Mouse (Mus musculus) lung, postnatal 0 days (tissue): ENCODE data around the gene Angpt4. TPM values are rescaled to one million over a fixed set of nuclear protein-coding genes. Genes with fewer than 3 reads are reported as not detected.

Experiments used
- ATAC-seq: fragments of 200-750 bp; cut with Nextera tagmentation; 2 replicates; pipeline ENCODE4 v1.8.0; 2017; ENCODE audit warnings: moderate library complexity
- DNase-seq: peaks from one replicate; pipeline ENCODE4 v3.0.0-alpha.2; 2016; ENCODE audit warnings: low spot score
- H3K27ac ChIP-seq: fragments of 300-500 bp; sonication (generic); 2 replicates; pipeline ENCODE4 v1.5.1; 2014; ENCODE audit warnings: antibody characterized with exemption, mild to moderate bottlenecking, low read length, mixed read lengths
- H3K27me3 ChIP-seq: fragments of 300-500 bp; sonication (generic); replicated peaks from 2 replicates; pipeline ENCODE4 v1.6.1; 2014; ENCODE audit warnings: low read length, mixed read lengths; ENCODE audit not compliant: insufficient read depth
- H3K36me3 ChIP-seq: fragments of 300-500 bp; sonication (generic); 2 replicates; pipeline ENCODE4 v1.6.1; 2014; ENCODE audit warnings: low read length, mixed read lengths; ENCODE audit not compliant: insufficient read depth
- H3K4me1 ChIP-seq: fragments of 300-500 bp; sonication (generic); 2 replicates; pipeline ENCODE4 v1.6.1; 2014; ENCODE audit warnings: antibody characterized with exemption, low read depth, low read length, mixed read lengths; ENCODE audit not compliant: insufficient read depth
- H3K4me2 ChIP-seq: fragments of 300-500 bp; sonication (generic); replicated peaks from 2 replicates; pipeline ENCODE4 v1.6.1; 2014; ENCODE audit warnings: low read depth, mild to moderate bottlenecking, low read length, moderate library complexity, mixed read lengths
- H3K4me3 ChIP-seq: fragments of 300-500 bp; sonication (generic); 2 replicates; pipeline ENCODE4 v1.5.1; 2014; ENCODE audit warnings: low read depth, low read length
- H3K9ac ChIP-seq: fragments of 300-500 bp; sonication (generic); replicated peaks from 2 replicates; pipeline ENCODE4 v1.6.1; 2014; ENCODE audit warnings: low read depth, mild to moderate bottlenecking
- H3K9me3 ChIP-seq: fragments of 300-500 bp; sonication (generic); 2 replicates; pipeline ENCODE4 v1.6.1; 2016; ENCODE audit warnings: low read length, mixed read lengths
- CTCF ChIP-seq: IDR thresholded peaks from 2 replicates; pipeline ENCODE4 v1.5.1; 2016; ENCODE audit warnings: antibody characterized with exemption, mild to moderate bottlenecking
- EP300 ChIP-seq: IDR thresholded peaks from 2 replicates; pipeline ENCODE4 v1.6.1; 2016; ENCODE audit warnings: antibody characterized with exemption, mild to moderate bottlenecking, control low read depth
- WGBS: fragments of 180-500 bp; shearing (Covaris S2); extraction: QIAGEN DNeasy Blood & Tissue Kit; methylation state at CpG from one replicate; pipeline ENCODE4 v1.1.7; 2014; 5-methylcytosine and 5-hydroxymethylcytosine counted together
- polyA plus RNA-seq: library from polyadenylated mRNA; unstranded; fragments of >200 nt; fragmentation: Nextera tagmentation; extraction: Ambion mirVana; gene quantifications from 2 replicates; pipeline ENCODE4 v1.2.1, GENCODE M21; 2015

Gene Angpt4
- polyA plus RNA-seq, 1 experiment from 2014 or later = 0.13 TPM

GRCm38 (mm10) chr2:151895911-151896310 is 15.1 kb upstream of the Angpt4 start:
- H3K4me2 ChIP-seq = no peak overlapping the region
- no peaks in the 10 kb centered on the region for H3K27me3 ChIP-seq
- no peak for DNase-seq
- no peak for ATAC-seq
- no peaks in the 10 kb centered on the region for H3K36me3 ChIP-seq
- WGBS = 72% methylated on average over 5 of the region's 5 CpGs
- no peak overlapping the region for H3K9ac ChIP-seq
- H3K9me3 ChIP-seq = no peaks in the 10 kb centered on the region
- TF ChIP-seq CTCF (no peak), EP300 (no peak)
- no peaks in the 10 kb centered on the region for H3K4me1 ChIP-seq
- H3K4me3 ChIP-seq = no peak overlapping the region
- no peak overlapping the region for H3K27ac ChIP-seq

- TF ChIP-seq EP300 (no peak), CTCF (no peak)
- ATAC-seq (no peak), DNase-seq (no peak)
- Histone ChIP-seq H3K9ac (no peak overlapping the region), H3K4me3 (no peak overlapping the region), H3K4me1 (no peaks in the 10 kb centered on the region), H3K36me3 (no peaks in the 10 kb centered on the region), H3K4me2 (no peak overlapping the region), H3K27me3 (no peaks in the 10 kb centered on the region), H3K9me3 (no peaks in the 10 kb centered on the region), H3K27ac (no peak overlapping the region)
- 80% methylated on average over 1 of the region's 1 CpGs for WGBS
Measured at GRCm38 (mm10) chr2:151898106-151898505, 12.9 kb upstream of the Angpt4 start.

GRCm38 (mm10) chr2:151900845-151901244 is 10.2 kb upstream of the Angpt4 start:
- Histone ChIP-seq H3K36me3 (no peaks in the 10 kb centered on the region), H3K4me1 (no peaks in the 10 kb centered on the region), H3K4me3 (no peak overlapping the region), H3K27ac (no peak overlapping the region), H3K4me2 (no peak overlapping the region), H3K27me3 (no peaks in the 10 kb centered on the region), H3K9ac (no peak overlapping the region), H3K9me3 (no peaks in the 10 kb centered on the region)
- WGBS = 55% methylated on average over 4 of the region's 4 CpGs
- no peak for TF ChIP-seq EP300
- no peak for TF ChIP-seq CTCF
- ATAC-seq (no peak), DNase-seq (no peak)

- 85% methylated on average over 6 of the region's 6 CpGs for WGBS
- H3K4me1 ChIP-seq = no peaks in the 10 kb centered on the region
- H3K4me2 ChIP-seq = no peak overlapping the region
- no peak for ATAC-seq
- no peaks in the 10 kb centered on the region for H3K36me3 ChIP-seq
- H3K27me3 ChIP-seq = no peaks in the 10 kb centered on the region
- H3K9ac ChIP-seq = no peak overlapping the region
- no peak for TF ChIP-seq CTCF
- TF ChIP-seq EP300 = no peak
- H3K9me3 ChIP-seq = no peaks in the 10 kb centered on the region
- no peak for DNase-seq
- H3K27ac ChIP-seq = no peak overlapping the region
- no peak overlapping the region for H3K4me3 ChIP-seq
Measured at GRCm38 (mm10) chr2:151903267-151903666, 7.7 kb upstream of the Angpt4 start.

- H3K27me3 ChIP-seq = no peaks in the 10 kb centered on the region
- no peak for ATAC-seq
- H3K36me3 ChIP-seq = no peaks in the 10 kb centered on the region
- H3K4me3 ChIP-seq = no peak overlapping the region
- H3K4me1 ChIP-seq = no peaks in the 10 kb centered on the region
- no peak for TF ChIP-seq EP300
- TF ChIP-seq CTCF = no peak
- no peaks in the 10 kb centered on the region for H3K9me3 ChIP-seq
- H3K4me2 ChIP-seq = no peak overlapping the region
- DNase-seq = no peak
- H3K9ac ChIP-seq = no peak overlapping the region
- no peak overlapping the region for H3K27ac ChIP-seq
- WGBS = 66% methylated on average over 4 of the region's 4 CpGs
Measured at GRCm38 (mm10) chr2:151903933-151904332, 7.1 kb upstream of the Angpt4 start.

- ATAC-seq (no peak), DNase-seq (no peak)
- Histone ChIP-seq H3K27me3 (no peaks in the 10 kb centered on the region), H3K27ac (no peak overlapping the region), H3K9me3 (no peaks in the 10 kb centered on the region), H3K4me2 (no peak overlapping the region), H3K4me3 (no peak overlapping the region), H3K36me3 (no peaks in the 10 kb centered on the region), H3K4me1 (no peaks in the 10 kb centered on the region), H3K9ac (no peak overlapping the region)
- TF ChIP-seq CTCF = no peak
- no peak for TF ChIP-seq EP300
- WGBS = 38% methylated on average over 3 of the region's 3 CpGs
Measured at GRCm38 (mm10) chr2:151904636-151905035, 6.4 kb upstream of the Angpt4 start.

GRCm38 (mm10) chr2:151907020-151907419 is 4.0 kb upstream of the Angpt4 start:
- H3K4me3 ChIP-seq = no peak overlapping the region
- no peak for DNase-seq
- no peak for ATAC-seq

More at GRCm38 (mm10) chr2:151907020-151907419, 4.0 kb upstream of the Angpt4 start:
- no peak overlapping the region for H3K4me2 ChIP-seq
- H3K27me3 ChIP-seq = no peaks in the 10 kb centered on the region
- no peak overlapping the region for H3K9ac ChIP-seq
- no peak for TF ChIP-seq EP300
- TF ChIP-seq CTCF = no peak
- H3K9me3 ChIP-seq = no peaks in the 10 kb centered on the region
- no peaks in the 10 kb centered on the region for H3K36me3 ChIP-seq
- 58% methylated on average over 2 of the region's 2 CpGs for WGBS
- no peaks in the 10 kb centered on the region for H3K4me1 ChIP-seq
- H3K27ac ChIP-seq = no peak overlapping the region
